Mouse (Mus musculus) CD4-positive, CD25-positive, alpha-beta regulatory T cell, adult 2 months (primary cell): ENCODE data around the gene Svip.
A peak's percentile ranks its signal among the peaks of the same experiment; 100 is the strongest.

ENCODE experiments used
- DNase-seq: peaks from one replicate; pipeline ENCODE4 v3.0.0-alpha.2; 2012; ENCODE audit warnings: low read depth, low spot score

The Svip gene

DNA sequence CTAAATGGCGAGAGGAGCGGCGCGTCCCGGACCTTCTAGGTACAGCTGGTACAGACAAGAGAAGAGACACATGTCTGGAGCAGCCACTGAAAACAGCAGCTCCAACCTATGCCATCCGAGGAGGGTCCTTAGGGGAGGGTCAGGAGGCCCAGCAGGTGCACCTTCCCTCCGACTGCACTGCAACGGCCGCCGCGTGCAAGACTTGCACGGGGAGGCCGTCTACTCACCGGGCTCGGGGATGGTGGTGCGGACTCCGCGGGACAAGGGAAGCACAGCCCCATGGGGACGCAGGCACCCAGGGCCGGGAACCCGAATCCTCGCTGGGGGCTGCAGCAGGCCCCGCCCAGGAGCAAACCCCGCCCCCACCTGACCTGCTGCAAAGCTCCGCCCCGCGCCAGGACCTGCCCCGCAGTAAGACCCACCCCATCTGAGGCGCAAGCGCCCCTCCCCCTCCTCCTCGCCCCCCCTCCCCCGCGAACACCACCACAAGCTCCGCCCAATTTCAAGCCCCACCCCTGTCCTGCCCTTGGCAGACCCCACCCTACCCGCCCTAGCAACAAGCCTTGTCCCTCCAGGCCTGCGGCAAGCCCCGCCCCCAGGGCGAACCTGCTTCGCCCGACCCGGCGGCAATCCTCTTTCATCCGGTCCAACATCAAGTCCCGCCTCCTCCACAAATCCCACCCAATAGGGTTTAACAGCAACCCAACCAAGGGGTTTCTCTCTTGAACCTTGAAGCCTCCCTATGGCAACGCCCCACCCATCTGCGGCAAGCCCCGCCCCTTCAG lies at the start of gene Svip:
Gene Svip, minus strand, starts transcription at position 508 of the 785 bp plus-strand sequence.
- DNase-seq: peak; percentile 81

DNA sequence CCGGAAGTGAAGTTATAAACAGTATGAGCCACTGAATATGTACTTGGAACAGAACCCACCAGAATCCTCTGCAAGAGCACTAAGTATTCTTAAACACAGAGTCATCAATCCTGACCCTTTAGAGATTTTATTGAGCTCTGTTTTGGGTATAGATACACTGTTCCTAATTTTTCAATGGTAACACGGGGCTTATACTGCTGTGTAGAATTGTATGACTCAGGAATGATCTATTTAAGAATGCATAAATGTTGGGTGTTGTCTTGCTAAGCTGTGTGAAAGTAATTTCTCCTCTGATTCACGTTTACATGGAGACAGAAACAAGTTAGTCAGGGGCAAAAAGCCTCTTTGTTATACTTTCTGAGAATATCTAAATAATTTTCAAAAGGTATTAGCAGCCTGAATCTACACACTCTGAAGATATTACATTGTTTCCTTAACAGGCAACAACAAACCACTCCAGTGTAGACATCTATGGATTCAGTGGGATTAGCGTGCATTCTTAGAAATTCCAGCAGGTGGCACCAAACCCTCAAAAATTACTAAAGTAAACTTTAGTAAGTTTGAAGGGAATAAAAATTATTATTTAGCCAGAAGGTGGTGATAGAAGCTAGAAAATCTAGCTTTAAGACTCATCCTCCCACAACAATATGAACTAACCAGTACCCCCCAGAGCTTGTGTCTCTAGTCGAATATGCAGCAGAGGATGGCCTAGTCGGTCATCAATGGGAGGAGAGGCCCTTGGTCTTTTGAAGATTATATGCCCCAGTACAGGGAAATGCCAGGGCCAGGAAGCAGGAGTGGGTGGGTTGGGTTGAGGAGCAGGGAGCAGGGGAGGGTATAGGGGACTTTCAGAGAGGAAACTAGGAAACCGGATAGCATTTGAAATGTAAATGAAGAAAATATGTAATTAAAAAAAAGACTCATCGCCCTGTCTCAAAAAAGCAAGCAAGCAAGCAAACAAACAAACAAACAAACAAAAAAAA lies 32.1 kb upstream of the Svip start:
- peak; percentile 9 for DNase-seq

DNA sequence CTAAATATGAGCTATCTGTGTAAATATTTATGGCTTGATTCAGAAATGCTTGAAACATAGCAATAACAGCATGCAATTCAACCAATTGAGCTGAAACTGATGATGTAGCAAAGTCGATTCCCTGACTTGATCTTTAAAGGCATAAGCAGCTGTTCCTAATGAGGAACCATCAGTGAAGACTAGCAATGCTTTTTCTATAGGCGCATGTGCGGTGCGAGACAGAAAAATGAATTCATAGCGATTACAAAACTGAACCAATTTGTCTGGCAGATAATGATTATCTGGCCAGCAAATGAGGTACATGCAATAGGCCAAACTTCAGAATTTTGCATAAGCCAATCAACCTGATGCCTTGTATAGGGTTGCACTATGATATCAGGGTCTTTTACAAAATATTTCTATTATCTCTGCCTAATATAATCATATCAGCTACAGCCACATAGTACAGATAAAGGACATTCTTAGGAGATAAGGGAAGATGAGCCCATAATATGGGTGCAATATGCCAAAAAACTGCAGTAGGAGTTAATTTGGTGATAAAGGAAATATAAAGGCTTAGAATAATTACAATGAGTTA lies 18.3 kb upstream of the Svip start:
- no peak for DNase-seq

DNA sequence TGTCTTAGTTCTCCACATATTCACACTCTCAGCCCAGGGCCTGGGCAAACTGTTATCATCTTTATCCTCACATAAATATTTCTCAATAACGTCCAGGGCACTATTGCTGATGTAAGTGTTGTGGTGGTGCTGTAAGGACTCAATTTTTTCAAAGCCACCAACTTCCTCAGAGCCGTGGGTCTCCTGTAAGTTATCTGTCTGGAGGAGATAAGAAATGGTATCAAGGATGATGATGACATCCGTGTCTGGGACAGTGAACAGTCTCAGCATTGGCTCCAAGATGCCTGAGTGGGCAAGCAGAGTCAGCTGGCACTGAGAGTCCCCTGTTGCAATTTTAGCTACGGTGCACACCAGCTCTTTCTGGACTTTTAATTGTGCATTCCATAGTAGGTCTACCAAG lies 16.2 kb upstream of the Svip start:
- no peak for DNase-seq

DNA sequence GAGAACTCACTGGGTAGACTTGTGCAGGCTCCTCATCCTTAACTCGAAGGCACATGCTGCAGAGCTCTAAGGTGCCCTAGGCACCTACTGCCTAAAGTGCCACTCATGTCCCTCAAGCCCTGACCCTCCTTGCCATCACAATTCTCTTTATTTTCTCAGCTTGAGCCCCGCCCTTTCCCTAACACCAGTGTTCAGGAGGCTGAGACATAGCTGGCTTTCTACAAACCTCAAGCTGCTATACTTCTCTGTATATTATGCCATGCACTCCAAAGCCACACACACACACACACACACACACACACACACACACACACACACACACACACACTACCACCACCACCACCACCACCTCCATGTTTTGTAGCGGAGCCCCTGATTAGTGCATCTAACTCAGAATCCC lies 9.8 kb upstream of the Svip start, which contains the start of gene 1700015G11Rik:
Gene 1700015G11Rik, minus strand, starts transcription at position 101 of the 400 bp plus-strand sequence.
- no peak for DNase-seq

DNA sequence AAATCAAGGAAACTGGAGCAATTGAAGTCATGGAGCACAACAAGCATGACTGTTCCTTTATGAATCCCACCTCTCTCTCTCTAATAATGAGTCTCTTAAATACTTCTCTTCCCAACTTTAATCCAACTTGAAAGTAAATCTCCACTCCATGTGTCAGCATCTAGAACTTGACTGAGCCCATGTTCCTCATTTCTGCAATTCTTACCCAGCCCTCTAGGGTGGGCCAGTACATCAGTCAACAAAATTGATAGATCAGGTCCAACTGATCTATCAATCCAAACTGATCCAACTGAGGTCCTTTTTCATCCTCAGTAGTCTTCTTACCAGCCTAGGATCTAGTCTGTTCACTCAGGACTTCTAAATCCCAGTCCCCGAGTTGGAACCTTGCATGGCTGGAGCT lies 9.4 kb upstream of the Svip start:
- DNase-seq: no peak

DNA sequence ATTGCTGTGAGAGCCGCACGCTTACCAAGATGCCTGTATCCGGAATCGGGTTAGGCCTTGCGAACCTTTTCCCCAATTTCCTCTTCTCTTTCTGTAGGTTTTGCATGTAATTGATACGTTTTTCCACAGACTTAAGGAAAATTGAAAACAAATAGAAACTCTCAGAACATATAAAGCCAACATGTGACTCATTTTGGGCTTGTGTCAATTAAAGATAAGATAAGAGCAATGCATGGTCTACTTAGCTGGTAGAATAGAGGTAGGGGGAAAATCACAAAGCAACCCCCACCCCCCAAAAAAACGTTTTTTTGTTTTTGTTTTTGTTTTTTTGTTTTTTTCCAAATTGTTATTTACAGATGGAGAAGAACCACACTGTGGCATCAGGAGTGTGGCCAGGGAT lies 7.6 kb upstream of the Svip start:
- no peak for DNase-seq

DNA sequence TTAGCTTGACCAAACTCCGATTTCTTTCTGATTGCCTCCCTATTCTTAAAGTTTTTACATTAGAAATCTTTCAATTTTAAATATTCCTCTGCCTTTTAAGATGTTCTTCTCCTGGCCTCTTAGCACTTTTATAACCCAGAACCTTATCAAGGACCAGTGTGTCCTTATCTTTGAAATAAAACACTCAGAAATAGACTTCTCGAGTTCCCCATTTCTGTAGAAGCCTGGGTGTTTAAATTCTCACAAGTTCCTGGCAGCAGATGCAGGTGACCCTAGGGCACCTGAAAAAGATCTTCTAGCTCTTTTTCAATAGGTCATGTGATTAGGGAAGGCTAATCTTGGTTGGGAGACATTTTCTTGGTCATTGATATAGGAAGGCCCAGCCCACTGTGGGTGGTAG lies 1.3 kb upstream of the Svip start:
- no peak for DNase-seq

DNA sequence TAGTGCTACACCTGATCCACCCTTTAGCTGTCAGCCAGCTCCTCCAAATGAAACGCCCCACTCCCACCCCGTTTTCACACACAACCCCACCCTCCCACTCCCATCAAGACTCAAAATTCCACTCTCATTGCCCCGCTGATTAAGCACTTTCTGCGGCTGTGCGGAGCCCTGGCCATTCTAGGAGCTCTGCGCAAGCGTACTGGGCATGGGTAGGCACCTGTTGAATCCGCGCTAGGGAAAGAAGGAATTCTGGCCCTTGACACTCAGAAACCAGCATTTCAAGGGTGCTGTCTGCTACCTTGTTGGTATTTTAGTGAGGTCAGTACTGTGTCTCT lies 445 bp upstream of the Svip start:
- no peak for DNase-seq

DNA sequence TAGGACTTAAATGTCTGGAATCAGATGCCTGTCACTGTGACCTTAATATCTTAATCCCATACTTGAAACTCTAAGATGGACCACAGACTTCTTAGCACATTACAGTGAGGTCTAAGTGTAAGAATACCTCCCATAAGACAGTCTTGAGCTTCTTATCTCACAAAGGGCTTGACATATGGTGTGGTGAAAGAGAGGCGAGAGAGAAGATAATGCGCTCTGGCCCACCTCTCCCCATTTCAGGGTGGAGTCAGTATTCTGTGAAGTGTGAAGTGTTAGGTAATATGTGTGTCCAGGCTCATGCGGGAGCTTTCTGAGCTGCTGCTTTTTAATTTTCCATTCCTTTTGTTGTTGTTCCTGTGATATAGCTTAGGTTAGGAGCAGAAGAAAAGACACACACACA lies 14.8 kb downstream of the Svip start:
- no peak for DNase-seq

DNA sequence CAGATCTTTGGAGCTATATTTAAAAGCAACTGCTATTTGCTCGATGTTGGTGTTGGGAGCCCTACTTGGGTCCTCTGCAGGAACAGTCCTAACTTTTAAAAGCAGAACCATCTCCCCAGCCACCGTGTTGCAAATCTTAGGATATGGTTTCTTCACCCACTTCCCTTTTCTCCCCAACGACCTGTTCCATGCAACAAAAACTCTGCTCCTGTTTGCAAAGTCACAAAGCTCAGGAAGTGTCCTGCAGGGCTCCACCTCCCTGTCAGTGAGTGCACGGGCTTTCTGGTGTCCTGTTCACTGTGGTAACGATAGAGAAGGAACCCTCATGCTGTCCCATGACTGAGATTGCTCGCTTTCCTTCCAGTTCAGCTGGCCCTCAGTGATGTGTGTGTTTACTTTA lies 18.9 kb downstream of the Svip start:
- no peak for DNase-seq

DNA sequence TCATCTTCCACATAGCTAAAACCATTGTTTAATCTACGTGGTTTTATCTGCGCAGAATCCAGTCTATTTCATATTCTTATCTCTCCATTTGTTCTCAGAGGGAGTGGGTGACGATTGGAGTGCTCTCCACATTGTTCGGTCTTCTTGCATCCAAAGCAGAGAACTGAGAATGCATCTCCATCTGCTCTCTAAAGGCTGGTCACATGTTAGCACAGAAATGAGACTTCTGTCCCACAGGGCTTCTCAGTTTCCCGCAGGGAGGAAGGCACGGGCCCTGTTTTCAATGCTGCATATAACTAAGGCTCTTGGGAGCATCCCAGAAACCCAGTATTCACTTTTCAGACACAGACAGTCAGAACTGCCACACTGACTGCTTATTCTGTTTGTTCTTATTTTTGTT lies 20.1 kb downstream of the Svip start:
- no peak for DNase-seq

DNA sequence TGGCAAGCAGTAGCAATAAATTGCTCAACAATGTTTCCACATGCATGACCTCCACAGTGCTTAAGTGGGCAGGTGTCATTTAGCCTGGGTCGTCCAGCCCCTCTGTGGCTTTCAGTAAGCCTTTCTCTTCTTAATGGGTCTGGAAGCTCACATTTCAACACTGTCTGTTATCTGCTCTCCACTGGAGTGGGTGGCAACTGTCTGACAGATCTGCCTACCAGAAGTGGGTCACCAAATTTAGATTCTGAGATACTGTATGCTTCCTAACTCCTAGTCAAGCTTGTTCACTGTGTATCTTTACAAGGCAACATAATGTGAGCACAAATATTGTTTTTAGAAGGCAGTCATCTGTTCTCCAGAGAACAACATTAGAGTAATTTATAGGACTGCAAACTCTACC lies 23.5 kb downstream of the Svip start:
- DNase-seq: no peak

DNA sequence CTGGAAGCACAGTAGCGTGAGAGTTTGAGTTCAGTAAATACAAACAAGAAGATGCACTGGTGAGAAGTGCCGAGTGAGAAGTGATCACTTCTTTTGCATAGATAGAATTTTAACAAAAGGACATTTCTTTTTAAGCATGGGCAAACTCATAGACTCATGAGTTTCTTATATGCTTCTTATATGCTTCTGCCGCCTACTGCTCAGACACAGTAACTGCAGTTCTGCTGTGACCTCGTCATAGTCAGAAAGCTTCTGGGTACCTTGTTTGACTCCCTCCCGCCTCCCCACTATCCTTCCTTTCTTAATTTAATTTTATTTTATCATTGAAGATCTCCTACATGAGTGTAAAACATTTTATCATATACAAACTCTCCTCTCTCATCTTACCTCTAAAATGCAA lies 26.5 kb downstream of the Svip start:
- peak; percentile 32 for DNase-seq

DNA sequence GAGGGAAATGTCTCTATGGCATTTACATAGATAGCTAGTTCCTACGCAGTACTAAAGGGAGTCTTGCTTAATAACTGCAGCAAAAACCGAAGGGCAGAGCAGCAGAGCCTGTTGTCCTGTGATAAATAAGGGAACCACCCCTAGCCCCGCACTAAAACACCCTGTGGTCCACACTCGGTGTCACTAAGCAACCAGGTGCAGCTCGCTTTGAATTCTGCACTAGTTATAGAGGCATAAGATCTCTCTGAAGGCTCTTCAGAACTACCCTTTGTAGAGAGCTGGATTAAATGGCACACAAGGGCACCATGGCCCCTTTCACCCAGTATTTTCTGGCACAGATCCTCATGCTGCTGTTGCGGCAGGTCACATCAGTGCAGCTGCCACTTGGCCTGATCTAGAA lies 30.6 kb downstream of the Svip start:
- no peak for DNase-seq

DNA sequence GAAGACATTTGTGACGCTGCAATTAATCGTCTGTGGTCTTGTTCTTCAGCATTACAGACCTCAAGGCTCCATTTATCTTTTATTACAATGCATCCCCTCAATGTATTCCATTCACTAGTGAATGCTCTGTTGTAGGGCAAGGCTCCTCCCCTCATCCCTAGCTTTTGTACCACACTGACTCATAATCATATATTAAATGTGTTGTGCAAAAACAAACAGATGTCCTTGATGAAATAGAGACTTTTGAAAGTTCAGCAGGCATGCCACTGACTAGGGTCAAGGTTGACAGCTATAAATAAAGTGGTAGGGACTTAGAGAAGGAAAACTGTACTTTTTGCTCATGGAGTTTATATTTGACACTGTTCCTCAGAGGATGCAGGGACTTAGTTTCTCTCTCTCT lies 32.3 kb downstream of the Svip start:
- DNase-seq: no peak

DNA sequence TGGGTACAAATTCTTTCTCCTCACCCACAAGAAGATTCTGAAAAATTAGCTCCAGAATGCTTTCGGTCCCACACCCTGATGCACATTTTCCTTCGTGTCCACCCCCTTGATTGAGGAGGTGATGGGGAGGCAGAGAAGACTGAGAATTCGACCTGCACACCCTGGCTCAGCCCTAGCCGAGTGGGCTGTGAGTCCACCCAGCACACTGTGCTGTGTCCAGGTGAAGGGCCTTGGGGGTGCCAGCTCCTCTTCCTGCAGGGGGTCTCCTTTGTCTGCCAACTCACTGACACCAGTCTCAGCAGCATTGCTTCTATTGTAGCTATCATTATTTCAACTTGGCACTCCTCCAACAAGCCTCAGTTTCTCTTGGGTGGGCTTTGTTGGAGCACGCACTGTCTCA lies 32.7 kb downstream of the Svip start:
- DNase-seq: no peak

DNA sequence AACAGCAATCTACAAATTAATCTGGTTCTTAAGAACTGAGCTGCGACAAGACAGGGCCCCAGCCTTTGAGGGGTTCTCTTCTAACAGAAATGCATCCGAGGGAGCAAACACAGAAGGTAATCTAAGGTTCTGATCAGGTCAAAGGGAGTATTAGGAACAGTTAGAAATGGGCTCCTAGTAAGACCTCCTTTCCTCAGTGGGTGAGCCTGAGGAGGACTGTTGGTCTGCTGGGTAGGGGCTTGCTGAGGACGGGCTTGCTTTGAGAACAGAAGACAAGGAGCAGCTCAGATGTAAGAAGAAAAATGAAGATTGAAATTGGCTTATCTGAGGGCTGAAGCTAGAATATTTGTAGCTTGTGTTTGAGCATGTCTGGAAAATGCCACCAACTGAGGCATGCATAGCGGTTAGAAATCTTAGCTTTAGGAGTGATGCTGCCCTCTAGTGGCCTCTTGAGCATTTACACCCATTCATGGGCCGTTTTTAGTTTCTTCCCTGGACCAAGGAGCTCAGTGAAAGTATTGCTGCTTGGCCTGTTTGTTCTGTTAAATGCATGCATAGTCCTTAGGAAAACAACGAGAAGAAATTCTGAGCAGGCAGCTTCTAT lies 33.5 kb downstream of the Svip start:
- DNase-seq: peak; percentile 60

DNA sequence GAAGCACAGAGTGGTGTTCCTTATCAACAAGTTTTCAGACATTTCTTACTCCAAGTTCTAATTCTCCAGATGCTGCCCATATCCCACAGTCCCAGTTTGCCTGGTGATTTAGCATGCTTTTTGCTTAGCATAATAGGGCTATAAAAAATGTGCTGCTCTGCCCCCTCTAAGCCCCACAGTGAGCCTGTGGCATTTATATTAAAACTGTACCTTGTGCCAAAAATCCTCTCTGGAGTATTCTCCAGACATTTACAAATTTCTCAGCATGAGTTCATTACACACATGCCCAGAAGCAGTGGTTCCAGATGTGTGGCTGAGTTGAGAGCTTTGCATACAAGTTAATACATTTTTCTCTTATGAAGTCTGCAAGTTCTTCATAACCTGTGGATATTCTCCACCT lies 36.4 kb downstream of the Svip start:
- no peak for DNase-seq

DNA sequence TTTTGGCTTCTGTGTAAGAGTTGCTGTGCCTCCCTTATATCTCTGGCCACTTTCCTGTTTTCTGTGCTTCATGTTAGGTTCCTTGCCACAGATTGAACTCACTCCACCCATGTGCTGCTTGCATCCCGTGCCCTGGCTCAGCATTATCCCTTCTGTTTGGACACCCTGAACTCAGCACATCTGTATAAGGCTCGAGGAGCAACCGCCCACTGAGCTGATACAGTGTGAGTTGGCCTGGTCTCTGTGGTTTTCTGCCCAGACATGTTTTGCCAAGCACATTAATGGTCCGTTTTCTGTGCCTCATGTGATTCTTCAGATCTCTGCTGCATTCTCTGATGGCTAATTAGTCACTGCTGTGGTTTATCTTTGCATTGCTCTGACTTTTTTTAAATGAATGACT lies 38.2 kb downstream of the Svip start:
- DNase-seq: no peak

DNA sequence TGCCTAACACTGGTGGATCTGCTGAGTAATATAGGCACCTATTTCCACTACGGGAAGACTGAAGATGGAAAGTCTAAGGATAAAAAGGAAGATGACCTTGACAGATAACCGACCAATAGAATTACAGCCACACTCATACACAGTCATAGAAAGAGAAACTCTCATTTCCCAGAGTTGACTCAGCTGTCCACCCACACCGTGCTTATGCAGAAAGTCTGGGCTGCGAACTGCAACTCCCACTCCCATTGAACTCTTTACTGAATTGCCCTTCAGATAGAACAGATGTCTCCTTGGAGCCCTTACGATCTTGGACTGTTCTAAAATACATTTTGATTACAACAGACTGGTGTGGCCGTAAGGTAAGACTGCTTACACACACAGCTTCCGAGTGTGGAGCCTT lies 41.1 kb downstream of the Svip start:
- DNase-seq: no peak
